Mouse (Mus musculus) cerebellum, adult 11 months (tissue): ENCODE results near the gene Upk1a.

Source experiments
- DNase-seq: peaks from one replicate; pipeline ENCODE4 v3.0.0; 2022

The Upk1a gene

DNA sequence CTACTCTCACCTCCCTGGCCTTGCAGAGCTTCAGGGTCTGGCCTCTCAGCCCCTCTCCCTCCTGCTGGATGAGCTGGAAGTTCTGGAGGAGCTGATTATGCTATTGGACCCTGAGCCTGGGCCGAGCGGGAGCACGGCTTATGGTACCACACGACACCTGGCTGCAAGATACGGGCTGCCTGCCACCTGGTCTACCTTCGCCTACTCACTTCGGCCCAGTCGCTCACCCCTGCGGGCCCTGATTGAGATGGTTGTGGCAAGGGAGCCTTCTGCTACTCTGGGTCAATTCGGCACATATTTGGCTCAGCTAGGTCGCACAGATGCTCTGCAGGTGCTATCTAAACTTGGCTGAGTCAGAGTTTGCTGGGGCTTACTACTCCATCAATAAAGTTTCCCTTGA is 45.1 kb downstream of the Upk1a start:
- no peak for DNase-seq

DNA sequence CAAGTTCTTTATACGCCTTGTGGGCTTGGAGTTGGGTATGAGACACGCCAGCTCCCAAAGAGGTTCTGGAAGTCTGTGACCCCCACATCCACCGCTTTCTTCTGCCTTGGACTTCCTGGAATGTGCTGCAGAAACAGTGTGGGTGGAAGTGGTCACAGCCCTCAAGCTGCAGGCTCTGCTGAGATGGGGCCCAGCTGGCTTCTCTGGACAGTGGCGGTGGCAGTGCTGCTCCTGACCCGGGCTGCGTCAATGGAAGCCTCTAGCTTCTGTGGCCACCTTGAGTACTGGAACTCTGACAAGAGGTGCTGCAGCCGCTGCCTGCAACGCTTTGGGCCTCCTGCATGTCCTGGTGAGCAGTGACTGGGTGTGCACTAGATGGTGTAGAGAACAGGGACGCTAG is 46.6 kb downstream of the Upk1a start:
- no peak for DNase-seq

DNA sequence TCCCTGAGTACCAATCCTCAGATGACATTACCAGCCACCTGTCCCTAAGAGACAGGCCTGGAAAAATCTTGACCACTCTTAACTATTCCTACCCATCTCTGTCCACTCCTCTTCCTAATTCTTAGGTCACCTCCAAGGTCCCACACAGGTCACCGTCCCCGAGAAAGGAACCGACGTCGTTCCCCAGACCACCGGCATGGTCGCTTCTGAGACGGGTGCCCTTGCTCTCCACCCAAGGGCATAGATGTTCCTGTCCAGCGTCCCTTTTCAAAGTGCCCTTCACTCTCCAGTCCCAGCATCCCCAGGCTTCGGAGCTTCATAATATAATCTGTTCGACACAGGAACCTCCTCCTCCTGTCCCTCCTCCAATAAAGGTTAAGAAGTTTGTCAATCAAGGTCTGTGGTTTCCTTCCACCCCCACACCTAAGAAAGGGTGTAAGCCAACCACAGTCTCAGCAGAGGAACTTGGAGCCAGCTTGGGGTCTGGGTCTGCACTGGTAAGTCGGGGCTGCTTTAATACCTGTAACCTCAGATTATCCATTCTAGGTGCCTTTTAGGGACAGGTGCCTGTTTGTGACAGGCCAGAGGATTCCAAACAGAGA is 47.6 kb downstream of the Upk1a start, which contains the start of gene Igflr1:
Gene Igflr1 (plus strand): TSS at position 458 of the 602 bp plus-strand sequence.
- DNase-seq: no peak

DNA sequence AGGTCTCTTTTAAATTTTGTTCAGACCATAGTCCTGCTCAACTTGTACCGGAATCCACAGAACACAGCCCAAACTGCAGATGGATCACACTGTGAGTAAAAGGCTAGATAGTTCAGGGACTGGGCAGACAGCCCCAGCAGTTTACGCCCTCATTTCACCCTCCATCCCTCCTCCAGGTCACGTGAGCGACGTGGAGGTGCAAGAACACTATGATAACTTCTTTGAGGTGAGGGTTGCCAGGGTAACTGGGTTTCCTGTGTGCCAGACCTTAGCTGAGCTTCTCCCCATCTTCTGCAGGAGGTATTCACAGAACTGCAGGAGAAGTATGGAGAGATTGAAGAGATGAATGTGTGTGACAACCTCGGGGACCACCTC is 48.8 kb downstream of the Upk1a start:
- no peak for DNase-seq

DNA sequence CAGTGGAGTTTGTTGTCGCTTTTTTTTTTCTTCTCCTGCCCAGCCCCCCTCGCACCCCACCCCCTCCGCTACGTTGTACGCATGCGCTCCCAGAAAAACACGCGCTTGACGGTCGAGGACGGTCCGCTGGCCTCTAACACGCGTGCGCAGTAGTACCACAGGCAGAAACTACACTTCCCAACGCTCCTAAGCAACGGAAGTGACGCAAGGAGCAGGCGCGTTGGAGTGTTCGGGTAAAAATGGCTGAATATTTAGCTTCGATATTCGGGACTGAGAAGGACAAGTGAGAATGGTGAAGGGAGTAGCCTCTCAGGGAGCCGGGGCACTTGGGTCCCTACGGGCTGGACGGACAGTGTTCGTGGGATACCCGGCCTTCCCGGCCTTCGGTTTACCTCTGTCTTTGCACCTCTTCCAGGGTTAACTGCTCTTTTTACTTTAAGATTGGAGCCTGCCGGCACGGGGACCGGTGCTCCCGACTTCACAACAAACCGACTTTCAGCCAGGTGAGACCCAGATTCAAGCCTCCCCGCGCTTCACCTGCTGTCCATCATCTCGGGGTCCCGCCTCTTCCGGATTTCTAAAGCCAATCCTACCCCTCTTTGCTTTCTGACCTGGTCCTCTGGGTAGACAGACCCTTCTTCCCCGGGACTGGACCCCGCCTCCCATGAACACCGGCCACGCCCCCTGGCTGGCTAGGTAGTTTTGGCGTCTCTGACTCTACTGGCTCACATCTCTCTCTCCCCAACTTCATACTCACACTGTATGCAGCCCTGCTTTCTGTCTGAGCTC is 49.3 kb downstream of the Upk1a start, which contains the start of the genes U2af1l4, Gm49396 and Psenen:
Gene U2af1l4 (plus strand): TSS at position 185 of the 789 bp plus-strand sequence.
Gene Gm49396 (plus strand): TSS at position 228 of the 789 bp plus-strand sequence.
Gene Psenen (minus strand): TSS at position 511 of the 789 bp plus-strand sequence.
- peak; percentile 94 for DNase-seq

DNA sequence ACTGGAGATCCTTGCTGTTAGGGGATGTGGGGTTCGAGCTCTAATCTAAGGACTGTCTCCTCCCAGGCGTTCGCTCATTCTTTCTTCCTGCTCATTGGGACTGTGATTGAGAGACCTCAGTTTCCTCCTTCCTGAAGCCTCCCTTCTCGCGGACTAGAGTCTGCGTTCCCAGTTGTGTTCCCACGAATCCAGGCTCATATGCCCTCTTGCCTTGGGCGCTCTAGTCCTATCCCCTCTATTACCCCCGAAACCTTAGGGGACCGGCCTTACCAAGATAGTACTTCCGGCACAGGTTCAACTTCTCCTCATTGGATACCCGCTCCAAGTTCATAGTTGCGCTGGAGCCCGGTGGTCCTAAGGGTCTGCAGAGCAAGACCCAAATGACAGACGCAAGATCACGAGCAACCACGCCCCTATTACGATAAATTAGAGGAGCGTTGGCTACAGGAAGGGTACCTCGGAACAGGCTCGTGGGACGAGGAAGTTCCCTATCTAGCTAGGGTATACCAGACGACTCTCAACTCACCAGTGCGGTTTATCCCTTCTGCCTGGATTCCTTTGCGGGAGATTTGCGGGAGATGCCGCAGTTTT is 50.0 kb downstream of the Upk1a start:
- DNase-seq: peak; percentile 58

DNA sequence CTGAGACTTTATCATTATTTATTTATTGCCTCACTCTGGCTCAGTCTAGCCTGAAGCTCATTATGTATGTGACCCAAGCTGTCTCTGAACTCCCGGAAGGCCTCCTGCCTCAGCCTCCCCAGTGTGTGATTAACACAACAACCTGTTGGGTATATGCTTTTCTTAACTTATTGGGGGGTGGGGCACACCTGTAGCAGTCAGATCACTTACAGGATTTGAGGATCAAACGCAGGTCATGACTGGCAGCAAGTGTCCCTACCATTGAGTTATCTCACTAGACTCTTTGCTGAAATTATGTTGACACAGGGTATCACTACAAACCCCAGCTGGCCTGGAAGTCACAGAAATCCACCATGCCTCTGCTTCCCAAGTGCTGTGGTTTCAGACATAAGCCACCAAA is 52.4 kb downstream of the Upk1a start:
- DNase-seq: no peak

DNA sequence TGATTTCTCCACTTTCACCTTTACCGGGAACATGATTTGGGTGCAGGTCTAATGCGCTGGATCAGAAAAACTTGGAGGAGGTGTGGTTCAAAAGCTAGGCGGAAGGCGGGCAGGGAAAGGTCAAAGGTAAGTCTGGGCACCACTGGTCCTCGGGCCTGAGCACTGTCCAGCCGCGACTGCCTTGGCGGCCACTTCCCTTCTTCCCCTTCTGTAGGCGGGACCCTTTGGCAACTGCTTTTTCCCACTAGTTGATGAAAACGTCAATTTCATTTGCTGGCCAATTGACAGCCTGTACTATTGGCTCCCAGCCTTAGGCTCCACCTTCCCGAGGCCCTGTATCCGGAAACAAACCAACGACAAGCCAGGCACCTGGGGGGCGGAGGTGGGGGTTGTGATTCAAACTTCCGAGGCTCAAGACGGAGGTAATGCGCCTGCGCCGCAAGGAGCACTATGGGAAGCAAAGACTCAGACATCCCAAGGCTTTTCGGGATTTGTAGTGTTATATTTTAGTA is 53.1 kb downstream of the Upk1a start, which contains the start of gene Lin37:
Gene Lin37 (minus strand): TSS at position 396 of the 512 bp plus-strand sequence.
- DNase-seq: peak; percentile 99

DNA sequence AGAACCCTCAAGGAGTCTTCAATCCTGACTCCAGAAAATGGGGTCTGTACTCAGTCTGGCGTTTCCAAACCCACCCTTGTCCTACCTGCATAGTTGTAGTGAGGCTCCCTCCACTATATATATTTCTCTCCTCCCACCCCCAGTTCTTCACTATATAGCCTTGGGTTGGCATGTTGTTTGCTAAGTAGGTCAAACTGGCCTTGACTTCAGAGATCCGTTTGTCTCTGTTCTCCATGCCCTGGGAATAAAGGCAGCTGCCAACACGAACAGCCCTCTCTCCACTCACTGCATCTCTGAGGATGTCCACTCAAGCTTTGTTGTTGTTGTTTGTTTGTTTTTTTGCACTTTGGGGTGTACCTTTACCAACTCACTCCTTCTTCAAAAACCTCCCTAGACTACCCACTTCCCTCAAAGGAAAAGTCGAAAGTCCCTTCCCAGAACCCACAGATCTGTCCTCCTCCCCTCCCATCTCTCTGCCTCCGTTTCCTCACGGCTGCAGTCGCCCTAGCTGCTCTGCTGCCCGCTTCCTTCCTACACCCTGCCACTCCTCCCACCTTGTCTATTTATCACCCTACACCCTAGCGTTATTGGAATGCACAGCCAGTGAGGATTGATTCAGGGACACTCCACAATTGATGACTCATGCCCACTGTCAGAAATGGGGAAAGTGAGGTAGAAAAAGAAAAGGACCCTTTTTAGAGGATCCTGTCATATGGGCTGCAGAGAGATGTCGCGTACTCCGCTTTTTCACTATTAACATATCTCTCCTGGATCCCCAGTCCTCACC is 53.8 kb downstream of the Upk1a start:
- DNase-seq: no peak

DNA sequence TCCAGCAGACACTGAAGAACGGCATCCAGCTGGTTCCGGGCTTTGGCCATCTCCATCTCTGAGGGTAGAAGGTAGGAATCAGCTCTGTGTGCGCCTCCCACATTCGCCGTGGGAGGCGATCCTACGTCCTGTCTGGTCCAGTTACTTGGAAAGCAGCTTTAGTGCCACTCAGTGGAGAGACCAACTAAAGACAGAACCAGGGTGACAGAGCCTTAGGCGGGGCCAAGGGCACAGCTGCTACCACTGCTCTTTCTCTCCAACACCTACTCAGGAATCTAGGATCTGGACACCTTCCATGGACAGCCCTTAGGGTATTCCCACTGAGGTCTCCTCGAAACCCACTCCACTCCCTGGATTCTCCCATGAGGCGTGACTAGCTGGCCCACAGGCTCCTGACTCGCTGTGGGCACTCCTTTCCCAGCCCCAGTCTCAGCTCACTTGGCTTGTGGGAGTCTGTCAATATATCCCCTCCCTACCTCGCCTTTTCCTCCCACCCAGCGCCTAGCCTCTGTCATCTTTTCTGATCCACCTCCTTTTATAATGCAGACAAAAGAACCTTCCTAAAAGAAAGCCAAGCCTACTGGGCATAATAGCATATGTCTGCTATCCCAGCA is 54.6 kb downstream of the Upk1a start:
- no peak for DNase-seq

DNA sequence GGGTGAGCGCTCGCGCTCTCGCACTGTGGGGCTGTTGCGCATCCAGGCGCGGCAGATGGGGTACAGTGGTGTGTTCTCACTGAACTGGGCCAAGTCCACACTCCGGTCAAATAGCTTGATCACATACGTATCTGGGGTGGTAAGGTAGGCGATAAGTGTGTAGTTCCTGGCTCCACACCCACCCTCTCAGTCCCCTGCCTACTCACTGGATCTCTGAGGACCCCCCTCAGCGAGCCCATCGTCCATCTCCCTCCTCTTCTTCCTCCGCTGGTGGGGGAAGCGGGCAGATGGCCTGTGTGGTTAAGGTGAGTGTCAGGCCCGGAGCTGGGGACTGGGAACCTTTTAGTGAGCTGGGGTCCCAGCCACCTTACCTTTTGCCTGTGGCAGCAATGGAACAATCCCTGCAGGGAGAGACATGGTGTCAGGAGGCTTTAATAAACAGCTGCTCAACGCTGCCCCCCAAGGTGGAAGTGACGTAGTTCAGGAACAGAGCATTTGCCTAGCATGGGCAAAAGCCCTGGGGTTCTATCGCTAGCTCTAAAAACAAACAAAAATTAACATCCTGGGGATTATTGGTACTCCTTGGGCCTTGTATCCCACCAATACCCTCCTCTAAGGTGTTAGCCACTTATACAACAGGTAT is 55.6 kb downstream of the Upk1a start:
- no peak for DNase-seq

DNA sequence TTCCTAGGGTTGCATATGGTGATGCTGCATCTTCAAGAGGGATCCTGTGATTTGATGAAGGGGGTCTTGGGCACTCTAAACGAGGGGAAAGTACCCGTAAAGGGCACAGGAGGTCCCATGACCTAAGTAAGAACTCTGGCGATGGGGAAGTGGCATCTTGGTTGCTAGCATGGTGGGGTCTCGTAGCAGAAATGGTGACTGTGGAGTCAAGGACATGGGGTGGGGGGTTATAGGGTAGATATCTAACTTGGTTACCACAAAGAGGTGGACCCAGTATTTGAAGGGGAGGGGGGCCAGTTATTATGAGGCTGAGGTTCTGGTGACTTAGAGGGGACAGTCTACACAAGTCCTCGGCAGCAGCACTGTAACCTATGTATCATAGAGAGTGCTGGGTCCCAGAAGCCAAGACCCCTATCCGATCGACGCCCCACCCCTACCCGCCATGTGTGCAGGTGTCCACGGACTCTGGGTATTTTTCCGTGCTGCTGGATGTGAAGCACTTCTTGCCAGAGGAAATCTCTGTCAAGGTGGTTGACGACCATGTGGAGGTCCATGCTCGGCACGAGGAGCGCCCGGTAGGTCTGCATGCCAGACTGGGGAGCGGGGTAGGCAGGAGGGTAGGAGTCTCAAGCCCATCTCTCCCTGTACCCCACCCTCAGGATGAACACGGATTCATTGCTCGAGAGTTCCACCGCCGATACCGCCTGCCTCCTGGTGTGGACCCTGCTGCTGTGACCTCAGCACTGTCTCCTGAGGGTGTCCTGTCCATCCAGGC is 58.6 kb downstream of the Upk1a start:
- no peak for DNase-seq
